Mouse (Mus musculus): ENCODE results near the gene Wdr93.
"Not testable (repeated sequence)": the region's sequence is repeated elsewhere in the genome, so short reads cannot be mapped to it uniquely, and the experiment has no call there.

The Wdr93 gene

GRCm38 (mm10) chr7:79756334-79756733 lies 13.4 kb downstream of the Wdr93 start:
- no peak for DNase-seq

DNA sequence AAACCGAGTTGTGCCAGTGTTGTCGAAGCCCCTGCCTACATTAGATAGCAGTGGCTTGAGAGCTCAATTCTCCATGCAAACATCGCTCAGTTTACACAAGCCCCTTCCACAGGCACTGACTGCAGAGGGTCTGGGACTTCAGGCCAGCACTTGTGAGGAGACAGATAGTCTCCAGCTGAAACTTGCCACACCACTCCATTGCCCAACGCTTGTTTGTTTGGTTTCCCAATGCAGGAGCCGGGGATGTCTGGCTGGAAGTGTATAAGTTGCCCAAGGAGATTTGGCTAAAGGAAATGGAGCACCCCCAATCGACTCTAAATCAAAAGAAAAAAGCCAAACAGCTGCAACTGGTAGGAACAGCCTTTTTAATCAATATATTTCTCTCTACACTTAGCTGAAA lies 15.2 kb downstream of the Wdr93 start:
- DNase-seq, result no peak

GRCm38 (mm10) chr7:79759766-79760165 lies 16.8 kb downstream of the Wdr93 start:
- no peak for DNase-seq

- DNase-seq, result no peak
Observed at GRCm38 (mm10) chr7:79761124-79761876, 18.3 kb downstream of the Wdr93 start.

DNA sequence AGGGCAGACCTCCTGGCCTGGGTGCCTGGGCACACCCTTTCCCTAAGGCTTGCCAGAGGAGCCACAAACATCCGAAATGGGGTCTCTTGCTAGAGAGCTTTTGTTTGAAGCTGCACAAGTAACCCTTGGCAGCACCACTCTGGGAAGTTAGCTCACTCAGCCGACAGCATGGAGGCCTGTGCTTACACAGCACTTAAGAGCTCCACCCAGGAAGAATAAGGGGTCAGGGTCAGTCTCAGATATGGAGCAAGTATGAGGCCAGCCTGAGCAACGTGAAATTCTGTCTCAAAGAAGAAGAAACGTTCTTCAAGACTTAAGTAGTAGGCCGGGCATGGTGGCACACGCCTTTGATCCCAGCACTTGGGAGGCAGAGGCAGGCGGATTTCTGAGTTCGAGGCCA lies 19.1 kb downstream of the Wdr93 start:
- DNase-seq, result no peak

- DNase-seq, result no peak
Observed at GRCm38 (mm10) chr7:79765991-79766390, 23.0 kb downstream of the Wdr93 start.

GRCm38 (mm10) chr7:79769664-79770063 lies 26.7 kb downstream of the Wdr93 start:
- DNase-seq, result no peak

DNA sequence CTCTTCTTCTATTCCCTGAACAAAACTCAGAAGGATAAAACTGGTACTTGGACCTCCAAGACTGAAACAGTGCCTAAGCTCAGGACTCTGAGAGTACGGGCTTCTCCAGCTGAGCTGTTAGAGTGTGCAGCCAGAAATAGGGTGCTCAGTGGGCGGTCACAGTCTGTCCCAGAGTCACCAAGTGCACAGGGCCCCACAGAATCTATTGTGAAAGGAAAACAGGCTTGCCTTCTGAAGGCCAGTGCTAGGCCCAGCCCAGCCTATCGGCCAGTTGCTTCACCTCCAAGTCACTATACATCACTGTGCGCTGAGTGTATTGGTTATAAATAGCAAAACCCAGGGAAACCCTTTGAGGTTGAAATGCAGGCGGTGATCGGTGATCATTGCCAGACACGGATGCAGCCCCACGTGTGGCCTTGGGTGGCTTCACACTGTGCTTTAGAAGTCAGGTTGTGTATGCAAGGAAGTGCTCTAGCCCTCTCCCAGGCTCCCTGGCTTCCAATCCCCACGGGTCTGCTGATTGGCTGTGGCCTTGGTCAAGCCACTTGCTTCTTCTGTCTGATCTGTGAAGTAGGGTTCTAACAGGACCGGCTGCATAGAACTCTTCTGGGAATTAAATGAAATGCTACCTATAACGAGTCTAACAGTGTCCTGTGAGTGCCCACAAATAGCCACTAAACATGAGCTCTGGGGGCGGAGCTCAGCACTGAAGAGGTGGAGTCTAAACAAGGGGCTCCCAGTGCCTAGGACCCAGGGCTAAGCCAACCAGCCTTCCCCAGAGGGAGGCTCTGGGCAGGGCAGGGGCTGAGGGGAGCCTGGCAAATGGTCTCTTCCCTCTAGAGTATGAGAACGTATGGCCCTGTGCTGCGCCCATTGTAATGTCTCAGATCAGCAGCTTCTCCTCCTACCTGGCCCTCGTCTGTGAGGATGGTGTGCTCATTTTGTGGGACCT lies 28.9 kb downstream of the Wdr93 start:
- peak; percentile 24 for DNase-seq

- peak; percentile 65 for DNase-seq
Observed at GRCm38 (mm10) chr7:79780647-79781626, 38.0 kb downstream of the Wdr93 start.

DNA sequence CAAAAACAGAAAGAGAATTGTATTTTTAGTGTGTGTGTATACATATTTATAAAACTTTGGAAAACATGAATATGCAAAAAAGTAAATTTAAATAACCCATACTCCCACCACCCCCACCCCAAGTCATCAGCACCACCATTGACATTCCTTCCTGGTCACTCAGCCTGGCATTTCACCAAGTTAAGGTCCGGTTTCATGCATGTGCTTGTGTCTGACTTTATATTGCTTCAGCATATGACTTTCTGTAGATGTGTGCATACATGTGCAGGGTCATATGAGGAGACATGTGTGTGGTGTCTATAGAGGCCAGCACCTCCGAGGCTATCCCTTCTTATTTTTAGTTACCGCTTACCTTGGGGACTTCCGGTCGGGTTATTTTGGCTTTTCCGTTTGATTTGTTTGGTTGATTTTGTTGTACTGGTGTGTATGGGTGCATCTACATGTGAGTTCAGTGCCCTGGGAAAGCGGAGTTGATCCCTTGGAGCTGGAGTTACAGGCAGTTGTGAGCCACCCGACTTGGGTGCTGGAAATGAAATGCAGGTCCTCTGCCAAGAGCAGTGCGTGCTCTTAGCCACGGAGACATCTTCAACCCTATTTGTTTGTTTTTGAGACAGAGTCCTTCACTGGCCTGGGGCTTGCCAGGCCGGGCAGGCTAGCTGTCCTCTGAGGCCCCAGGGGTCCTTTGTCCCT lies 39.0 kb downstream of the Wdr93 start:
- no peak for DNase-seq

DNA sequence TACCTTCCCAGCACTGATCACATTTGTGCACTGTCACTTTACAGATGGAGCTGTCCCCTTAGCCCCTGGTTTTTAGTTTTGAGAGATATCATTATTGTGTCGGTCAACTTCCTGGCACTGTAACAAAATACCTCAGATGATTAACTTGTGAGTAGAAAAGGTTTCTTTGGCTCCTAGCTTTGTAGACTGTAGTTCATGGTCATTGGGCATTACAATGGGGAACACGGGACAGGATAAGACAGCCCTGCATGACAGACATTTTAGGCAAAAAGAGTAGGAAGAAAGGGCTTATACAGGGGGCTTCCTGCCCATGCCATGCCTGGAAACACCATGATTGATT lies 39.5 kb downstream of the Wdr93 start:
- no peak for DNase-seq

DNA sequence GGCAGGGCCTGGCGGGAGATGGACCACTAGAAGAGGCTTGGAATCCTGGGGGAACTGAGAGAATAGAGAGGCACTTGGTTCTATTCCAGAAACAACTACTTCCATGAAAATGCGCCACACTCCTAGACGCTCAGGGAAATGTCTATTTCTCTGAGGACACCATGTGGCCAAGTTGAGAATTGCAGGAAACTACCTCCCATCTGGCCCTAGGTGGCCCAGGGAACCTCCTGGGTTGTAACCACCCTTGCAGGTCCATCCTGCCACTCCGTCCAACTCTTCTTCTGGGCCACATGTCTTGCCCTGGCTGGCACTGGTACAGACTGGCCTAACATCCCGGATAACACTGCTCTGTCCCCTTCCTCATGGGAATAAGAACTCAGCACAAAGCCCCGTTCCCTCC lies 43.3 kb downstream of the Wdr93 start:
- peak; percentile 40 for DNase-seq

DNA sequence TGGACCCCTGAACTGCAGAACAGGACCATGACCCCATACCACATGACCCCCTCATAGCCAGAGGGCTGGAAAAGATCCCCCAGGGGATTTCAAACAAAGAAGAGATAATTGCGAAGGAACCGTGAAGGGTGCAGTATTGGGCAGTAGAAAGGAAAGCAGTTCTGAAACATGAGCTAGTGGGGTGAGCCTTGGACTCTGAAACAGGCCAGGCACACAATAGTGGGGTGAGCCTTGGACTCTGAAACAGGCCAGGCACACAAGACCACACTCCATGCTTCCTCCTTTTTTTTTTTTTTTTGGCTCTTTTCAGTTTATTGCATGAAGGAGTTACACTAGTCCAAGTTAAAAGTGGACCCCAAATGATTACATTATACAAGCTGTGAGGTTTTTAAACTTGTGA lies 46.8 kb downstream of the Wdr93 start:
- DNase-seq, result not testable (repeated sequence)

DNA sequence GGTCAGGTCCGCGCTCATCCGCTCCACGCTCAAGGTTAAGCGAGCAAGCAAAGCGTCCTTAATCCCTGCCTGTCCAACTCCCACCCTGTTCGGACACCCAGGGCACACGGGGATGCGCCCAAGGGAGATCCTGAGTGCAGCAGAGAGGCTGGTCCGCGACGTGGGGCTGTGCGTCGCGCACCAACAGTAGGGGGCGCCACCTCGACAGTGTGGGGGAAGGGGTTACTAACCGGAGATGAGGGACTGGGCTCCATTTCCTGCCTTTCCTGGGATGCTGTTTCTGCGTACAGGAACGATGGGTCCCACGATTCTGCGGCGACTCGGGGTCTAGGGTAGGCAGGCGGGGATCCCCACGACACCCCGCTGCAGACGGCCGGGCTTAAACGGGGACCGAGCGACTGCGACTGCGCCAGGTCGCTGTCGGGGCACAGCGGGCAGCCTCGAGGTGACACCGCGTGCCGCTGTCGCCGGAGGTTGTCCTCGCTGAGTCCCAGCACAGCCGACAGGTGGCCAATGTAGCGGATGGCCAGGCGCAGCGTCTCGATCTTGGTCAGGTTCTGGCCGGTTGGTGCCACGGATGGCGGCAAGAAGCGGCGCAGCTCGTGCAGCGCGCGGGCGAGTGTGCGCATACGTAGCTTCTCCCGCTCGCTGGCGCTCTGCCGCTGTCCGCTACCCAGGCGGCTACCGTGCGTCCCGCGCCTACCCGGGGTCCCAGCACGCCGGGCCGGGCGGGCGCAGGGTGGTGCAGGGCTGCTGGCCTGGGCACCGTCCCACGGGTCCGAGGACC lies 49.9 kb downstream of the Wdr93 start:
- peak; percentile 19 for DNase-seq

DNA sequence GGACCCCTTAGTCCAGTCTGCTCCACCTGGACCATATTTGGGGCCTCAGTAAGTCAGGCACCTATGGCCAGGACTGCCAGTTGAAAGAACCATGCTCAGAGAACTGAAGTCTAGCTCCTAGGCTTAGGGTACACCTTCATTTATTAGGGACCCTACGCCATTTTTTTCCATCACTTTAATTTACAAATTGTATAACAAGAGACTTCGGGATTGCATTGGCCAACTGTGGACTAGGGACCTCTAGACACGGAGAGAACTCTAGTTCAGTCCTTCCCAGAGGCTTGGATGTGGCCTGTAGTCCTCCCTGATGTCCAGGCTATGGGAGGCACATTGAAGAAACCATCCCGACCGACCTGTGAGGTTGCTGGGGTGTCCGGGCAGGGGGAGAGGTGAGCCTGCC lies 50.7 kb downstream of the Wdr93 start, which contains the start of gene Mesp1:
TSS of gene Mesp1 (minus strand) at position 101 of the 400 bp plus-strand sequence.
- DNase-seq, result no peak

- DNase-seq, result no peak
Observed at GRCm38 (mm10) chr7:79798606-79799005, 55.6 kb downstream of the Wdr93 start.

DNA sequence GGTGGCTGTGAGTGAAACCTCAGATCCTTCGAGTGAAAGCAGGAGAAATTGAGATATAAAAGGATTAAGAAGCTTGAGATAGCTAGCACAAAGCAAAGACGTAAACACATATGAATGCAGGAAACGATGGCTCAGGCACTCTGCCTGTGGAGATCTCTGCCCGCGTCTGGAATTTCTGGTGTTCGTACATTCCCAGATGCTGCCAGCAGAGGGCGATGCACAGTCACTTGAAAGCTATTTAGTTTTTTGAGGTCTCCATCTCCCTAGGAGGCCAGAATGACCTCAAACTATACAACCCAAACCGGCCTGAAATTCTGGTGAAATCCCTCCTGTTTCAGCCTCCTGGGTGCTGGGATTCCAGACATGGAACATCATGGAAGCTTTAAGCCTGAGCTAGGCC lies 56.1 kb downstream of the Wdr93 start:
- DNase-seq, result peak; percentile 66

GRCm38 (mm10) chr7:79799506-79799905 lies 56.5 kb downstream of the Wdr93 start:
- DNase-seq, result no peak

DNA sequence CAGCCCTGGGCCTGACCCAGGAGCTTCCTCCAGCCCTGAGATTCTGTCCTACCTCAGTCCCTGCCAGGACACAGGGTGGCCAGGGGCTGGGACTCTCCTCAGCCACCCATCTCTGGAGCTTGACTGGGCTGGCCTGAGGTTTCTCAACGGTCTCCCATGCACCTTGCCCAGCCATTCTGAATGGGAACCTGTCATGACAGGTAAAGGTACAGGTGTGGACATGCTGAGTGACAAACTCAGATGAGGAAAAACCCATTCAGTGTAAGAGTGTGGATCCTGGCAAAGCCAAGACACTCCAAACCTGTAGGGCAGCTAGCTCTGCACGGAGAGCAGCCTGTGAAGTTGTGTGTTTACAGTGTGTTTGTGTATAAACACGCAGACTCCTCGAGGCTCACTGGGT lies 57.4 kb downstream of the Wdr93 start:
- DNase-seq, result no peak

GRCm38 (mm10) chr7:79801391-79801790 lies 58.4 kb downstream of the Wdr93 start:
- no peak for DNase-seq

DNA sequence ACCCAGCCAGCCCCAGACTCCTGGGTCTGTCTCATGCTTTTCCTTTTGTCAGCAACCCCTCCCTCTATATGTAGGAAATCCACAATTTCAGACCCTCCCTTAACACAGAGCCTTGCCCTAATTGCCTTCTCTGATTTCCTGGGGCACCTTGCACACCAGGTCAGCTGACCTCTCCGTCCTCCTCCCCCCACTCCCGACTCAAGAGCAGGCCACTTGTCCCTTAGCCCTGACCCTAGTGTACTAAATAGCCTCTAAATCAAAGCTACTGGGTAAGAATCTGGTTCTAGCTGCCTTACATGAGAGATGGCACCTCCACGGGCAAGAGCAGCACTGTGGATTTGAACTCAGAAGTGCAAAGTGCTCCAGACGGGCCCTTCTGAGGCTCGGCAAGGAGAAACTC lies 59.1 kb downstream of the Wdr93 start:
- DNase-seq, result no peak
